Mouse (Mus musculus): ENCODE results near the gene Arhgap24.

- TF ChIP-seq POLR2A (IDR thresholded peaks at IDR 0.05; ENCODE audit: insufficient read length, low read depth) (no peak), TCF3 (IDR thresholded peaks at IDR 0.05; ENCODE audit: insufficient read length, low read depth) (no peak), MYOD1 (IDR thresholded peaks at IDR 0.05; ENCODE audit: control insufficient read depth in 1 of 3, insufficient read length in 2 of 3, low read depth in 2 of 3) (no peak), MAX (IDR thresholded peaks at IDR 0.05; ENCODE audit: low read depth) (no peak), REST (IDR thresholded peaks at IDR 0.05; ENCODE audit: insufficient read depth, insufficient read length) (no peak), POLR2AphosphoS2 (IDR thresholded peaks at IDR 0.05; ENCODE audit: insufficient read length, low read depth) (no peak), USF1 (IDR thresholded peaks at IDR 0.05; ENCODE audit: low read depth) (no peak), CEBPB (IDR thresholded peaks at IDR 0.05; ENCODE audit: insufficient read depth, poor library complexity, severe bottlenecking) (no peak), TCF12 (IDR thresholded peaks at IDR 0.05; ENCODE audit: insufficient read depth, poor library complexity, severe bottlenecking) (no peak), E2F4 (IDR thresholded peaks at IDR 0.05; ENCODE audit: insufficient read depth) (no peak), MYOG (IDR thresholded peaks at IDR 0.05; ENCODE audit: control insufficient read depth in 1 of 3, insufficient read depth in 1 of 3, insufficient read length in 2 of 3, low read depth in 2 of 3) (no peak), SRF (IDR thresholded peaks at IDR 0.05; ENCODE audit: control insufficient read depth, insufficient read length, low read depth) (no peak)
Observed at GRCm38 (mm10) chr5:102810366-102810957, 329.3 kb downstream of the Arhgap24 start.

Data from myocyte (in vitro differentiated cells).